Mouse (Mus musculus) limb, embryonic 11.5 days (tissue): ENCODE results near the gene Enpep. TPM values are rescaled to one million over a fixed set of nuclear protein-coding genes. Genes with fewer than 3 reads are reported as not detected.
A peak's percentile ranks its signal among the peaks of the same experiment; 100 is the strongest.

Experiments
- ATAC-seq: fragments of 200-750 bp; cut with Nextera tagmentation; 2 replicates; pipeline ENCODE4 v1.8.0; 2017; ENCODE audit warnings: low read depth; ENCODE audit not compliant: insufficient number of reproducible peaks, low FRiP score, low TSS enrichment
- DNase-seq: peaks from one replicate; pipeline ENCODE4 v3.0.0-alpha.2; 2015; ENCODE audit warnings: low spot score
- H3K27ac ChIP-seq: fragments of 300-500 bp; sonication (generic); replicated peaks from 2 replicates; pipeline ENCODE4 v1.5.1; 2014; ENCODE audit warnings: low read depth, mild to moderate bottlenecking, low read length
- H3K27me3 ChIP-seq: fragments of 300-500 bp; sonication (generic); 2 replicates; pipeline ENCODE4 v1.6.1; 2014; ENCODE audit warnings: mild to moderate bottlenecking, low read length, mixed read lengths; ENCODE audit not compliant: control insufficient read depth, insufficient read depth
- H3K36me3 ChIP-seq: fragments of 300-500 bp; sonication (generic); 2 replicates; pipeline ENCODE4 v1.6.1; 2014; ENCODE audit warnings: mild to moderate bottlenecking, low read length, moderate library complexity, mixed read lengths; ENCODE audit not compliant: control insufficient read depth, insufficient read depth
- H3K4me1 ChIP-seq: fragments of 300-500 bp; sonication (generic); 2 replicates; pipeline ENCODE4 v1.6.1; 2014; ENCODE audit warnings: low read length, mixed read lengths; ENCODE audit not compliant: control insufficient read depth, insufficient read depth
- H3K4me2 ChIP-seq: fragments of 300-500 bp; sonication (generic); 2 replicates; pipeline ENCODE4 v1.6.1; 2014; ENCODE audit warnings: low read depth, mild to moderate bottlenecking, moderate library complexity; ENCODE audit not compliant: severe bottlenecking
- H3K4me3 ChIP-seq: fragments of 300-500 bp; sonication (generic); 2 replicates; pipeline ENCODE4 v1.5.1; 2014; ENCODE audit warnings: low read depth, low read length
- H3K9ac ChIP-seq: fragments of 300-500 bp; sonication (generic); 2 replicates; pipeline ENCODE4 v1.6.1; 2014; ENCODE audit warnings: mild to moderate bottlenecking, low read length
- H3K9me3 ChIP-seq: fragments of 300-500 bp; sonication (generic); 2 replicates; pipeline ENCODE4 v1.6.1; 2016; ENCODE audit warnings: low read length; ENCODE audit not compliant: control insufficient read depth
- WGBS: fragments of 180-500 bp; shearing (Covaris S2); extraction: QIAGEN DNeasy Blood & Tissue Kit; methylation state at CpG from one replicate; pipeline ENCODE4 v1.1.7; 2014; 5-methylcytosine and 5-hydroxymethylcytosine counted together
- polyA plus RNA-seq: library from polyadenylated mRNA; unstranded; fragments of >200 nt; fragmentation: Nextera tagmentation; extraction: Ambion mirVana; gene quantifications from 2 replicates; pipeline ENCODE4 v1.2.1, GENCODE M21; 2014

The Enpep gene
- polyA plus RNA-seq, 1 experiment from 2014 or later, result 0.19 TPM

GRCm38 (mm10) chr3:129256283-129256682 is 76.2 kb downstream of the Enpep start:
- H3K36me3 ChIP-seq, result no peaks in the 10 kb centered on the region
- H3K4me2 ChIP-seq, result peak overlapping the region; percentile 21; the same call in 1 of the 2 replicates
- H3K27ac ChIP-seq, result no peak overlapping the region
- no peak for ATAC-seq
- no peaks in the 10 kb centered on the region for H3K4me1 ChIP-seq
- no peak overlapping the region for H3K9ac ChIP-seq
- H3K4me3 ChIP-seq, result no peak overlapping the region
- no peaks in the 10 kb centered on the region for H3K9me3 ChIP-seq
- H3K27me3 ChIP-seq, result no peaks in the 10 kb centered on the region
- DNase-seq, result no peak
- WGBS, result 50% methylated on average over 19 of the region's 19 CpGs

- WGBS, result 54% methylated on average over 10 of the region's 10 CpGs
- Histone ChIP-seq H3K27me3 (no peaks in the 10 kb centered on the region), H3K27ac (no peak overlapping the region), H3K9me3 (no peaks in the 10 kb centered on the region), H3K36me3 (no peaks in the 10 kb centered on the region), H3K9ac (no peak overlapping the region), H3K4me3 (no peak overlapping the region), H3K4me1 (no peaks in the 10 kb centered on the region), H3K4me2 (no peak overlapping the region)
- DNase-seq, result no peak
- no peak for ATAC-seq
Observed at GRCm38 (mm10) chr3:129254246-129254645, 78.3 kb downstream of the Enpep start.

- Histone ChIP-seq H3K27me3 (no peaks in the 10 kb centered on the region), H3K4me2 (no peak overlapping the region), H3K36me3 (no peaks in the 10 kb centered on the region), H3K4me3 (no peak overlapping the region), H3K27ac (no peak overlapping the region), H3K9me3 (no peaks in the 10 kb centered on the region), H3K9ac (no peak overlapping the region), H3K4me1 (no peaks in the 10 kb centered on the region)
- 87% methylated on average over 9 of the region's 9 CpGs for WGBS
- no peak for ATAC-seq
- no peak for DNase-seq
Observed at GRCm38 (mm10) chr3:129250997-129251396, 81.5 kb downstream of the Enpep start.

GRCm38 (mm10) chr3:129238664-129239258 is 93.8 kb downstream of the Enpep start:
- no peak overlapping the region for H3K9ac ChIP-seq

GRCm38 (mm10) chr3:129238010-129238409 is 94.5 kb downstream of the Enpep start:
- ATAC-seq (no peak), DNase-seq (no peak)
- 87% methylated on average over 1 of the region's 1 CpGs for WGBS
- Histone ChIP-seq H3K27me3 (no peaks in the 10 kb centered on the region), H3K9me3 (no peaks in the 10 kb centered on the region), H3K9ac (no peak overlapping the region), H3K4me1 (no peaks in the 10 kb centered on the region), H3K4me3 (no peak overlapping the region), H3K4me2 (no peak overlapping the region), H3K36me3 (no peaks in the 10 kb centered on the region), H3K27ac (no peak overlapping the region)

More at GRCm38 (mm10) chr3:129238664-129239258, 93.8 kb downstream of the Enpep start:
- H3K4me2 ChIP-seq, result 0 out of 2 replicates have a peak overlapping the region, but pooled peaks have one; percentile 2
- DNase-seq (peak; percentile 36), ATAC-seq (no peak)
- H3K27ac ChIP-seq, result no peak overlapping the region
- H3K36me3 ChIP-seq, result no peaks in the 10 kb centered on the region
- no peaks in the 10 kb centered on the region for H3K4me1 ChIP-seq
- no peaks in the 10 kb centered on the region for H3K27me3 ChIP-seq
- H3K4me3 ChIP-seq, result no peak overlapping the region
- WGBS, result 42% methylated on average over 13 of the region's 13 CpGs
- no peaks in the 10 kb centered on the region for H3K9me3 ChIP-seq

- H3K4me1 ChIP-seq, result no peaks in the 10 kb centered on the region
- DNase-seq (no peak), ATAC-seq (no peak)
- H3K27me3 ChIP-seq, result peaks cover 56% of the 10 kb centered on the region
- no peak overlapping the region for H3K4me2 ChIP-seq
- WGBS, result 8% methylated on average over 5 of the region's 5 CpGs
- H3K9me3 ChIP-seq, result no peaks in the 10 kb centered on the region
- H3K9ac ChIP-seq, result no peak overlapping the region
- no peak overlapping the region for H3K4me3 ChIP-seq
- H3K27ac ChIP-seq, result no peak overlapping the region
- no peaks in the 10 kb centered on the region for H3K36me3 ChIP-seq
Observed at GRCm38 (mm10) chr3:129227331-129227730, 105.2 kb downstream of the Enpep start.

GRCm38 (mm10) chr3:129226681-129227080 is 105.8 kb downstream of the Enpep start:
- WGBS, result 2% methylated on average over 6 of the region's 6 CpGs
- no peaks in the 10 kb centered on the region for H3K9me3 ChIP-seq
- DNase-seq (no peak), ATAC-seq (no peak)
- H3K4me3 ChIP-seq, result no peak overlapping the region
- peaks cover 60% of the 10 kb centered on the region for H3K27me3 ChIP-seq
- H3K27ac ChIP-seq, result no peak overlapping the region
- no peaks in the 10 kb centered on the region for H3K4me1 ChIP-seq
- no peaks in the 10 kb centered on the region for H3K36me3 ChIP-seq
- H3K4me2 ChIP-seq, result no peak overlapping the region
- no peak overlapping the region for H3K9ac ChIP-seq

- no peak for DNase-seq
- no peak overlapping the region for H3K27ac ChIP-seq
- WGBS, result under 1% methylated on average over 13 of the region's 13 CpGs
- ATAC-seq, result no peak
- H3K9ac ChIP-seq, result no peak overlapping the region
- H3K27me3 ChIP-seq, result peaks cover 65% of the 10 kb centered on the region
- no peak overlapping the region for H3K4me2 ChIP-seq
- H3K4me1 ChIP-seq, result no peaks in the 10 kb centered on the region
- no peaks in the 10 kb centered on the region for H3K9me3 ChIP-seq
- no peaks in the 10 kb centered on the region for H3K36me3 ChIP-seq
- no peak overlapping the region for H3K4me3 ChIP-seq
Observed at GRCm38 (mm10) chr3:129225577-129226289, 106.8 kb downstream of the Enpep start.
